In the genomic region with DNA sequence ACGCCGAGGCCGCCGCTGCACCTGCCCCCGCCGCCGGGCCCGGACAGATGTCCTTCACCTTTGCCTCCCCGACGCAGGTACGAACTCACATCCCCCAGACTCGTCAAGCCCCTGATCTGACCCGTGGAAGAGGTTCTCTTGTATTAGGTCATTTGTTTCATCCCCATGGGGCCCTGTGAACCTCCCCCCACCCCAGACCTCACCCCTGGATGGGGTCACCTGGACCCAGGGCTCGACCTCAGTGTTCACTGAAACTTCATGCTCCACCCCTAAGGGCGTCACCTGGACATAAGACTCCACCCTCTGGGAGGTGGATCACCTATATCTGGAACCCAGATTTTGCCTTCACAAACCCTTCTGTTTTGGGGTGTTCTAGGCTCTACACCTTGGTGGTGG, we compare ENCODE assay signal across 8 mouse cellular contexts. TPM values are rescaled to one million over a fixed set of nuclear protein-coding genes. Genes with fewer than 3 reads are reported as not detected.
DNase-seq lines count a peak whose midpoint lies in the region; ATAC-seq lines count a peak whose summit lies in the region.

No protein-coding gene starts in this region.

- peak overlapping the region; percentile 85 for H3K4me2 ChIP-seq in heart, embryonic 16.5 days (ENCODE audit: low read depth, low read length)
- peak overlapping the region; percentile 92 for H3K4me2 ChIP-seq in embryonic facial prominence, embryonic 13.5 days
- peak overlapping the region; percentile 92 for H3K4me2 ChIP-seq in kidney, embryonic 14.5 days (replicated peaks; ENCODE audit: low read depth, low read length)
- peak overlapping the region; percentile 81 for H3K4me2 ChIP-seq in midbrain, embryonic 12.5 days (replicated peaks)

- intact Hi-C loops in heart, postnatal 25 days (cut with DNase I): loop anchor here (2.0 to 10.0 kb wide), 2 partner anchors 26 to 288 kb away; partner anchors contain the start of gene Ptbp1

- peak overlapping the region; percentile 73 for H3K4me3 ChIP-seq in heart, embryonic 16.5 days (ENCODE audit: low read length)
- peak overlapping the region; percentile 70 for H3K4me3 ChIP-seq in embryonic facial prominence, embryonic 13.5 days
- H3K4me3 ChIP-seq in kidney, embryonic 14.5 days (ENCODE audit: low read length): peak overlapping the region; percentile 81
- peak overlapping the region; percentile 73 for H3K4me3 ChIP-seq in midbrain, embryonic 12.5 days

- H3K27ac ChIP-seq in heart, embryonic 16.5 days (ENCODE audit: low read length): peak overlapping the region; percentile 93
- peak overlapping the region; percentile 69 for H3K27ac ChIP-seq in embryonic facial prominence, embryonic 13.5 days
- peak overlapping the region; percentile 74 for H3K27ac ChIP-seq in kidney, embryonic 14.5 days (ENCODE audit: low read depth, low read length)
- peak overlapping the region; percentile 84 for H3K27ac ChIP-seq in midbrain, embryonic 12.5 days (replicated peaks)

- H3K9me3 ChIP-seq in heart, embryonic 16.5 days (replicated peaks; ENCODE audit: control insufficient read depth, low read length): no peaks in the 10 kb centered on the region
- no peaks in the 10 kb centered on the region for H3K9me3 ChIP-seq in embryonic facial prominence, embryonic 13.5 days
- H3K9me3 ChIP-seq in kidney, embryonic 14.5 days (ENCODE audit: control insufficient read depth, low read length): no peaks in the 10 kb centered on the region
- no peaks in the 10 kb centered on the region for H3K9me3 ChIP-seq in midbrain, embryonic 12.5 days

- H3K36me3 ChIP-seq in heart, embryonic 16.5 days (ENCODE audit: control insufficient read depth, insufficient read depth): peaks cover 28% of the 10 kb centered on the region
- peaks cover 39% of the 10 kb centered on the region for H3K36me3 ChIP-seq in embryonic facial prominence, embryonic 13.5 days
- peaks cover 33% of the 10 kb centered on the region for H3K36me3 ChIP-seq in kidney, embryonic 14.5 days (ENCODE audit: control insufficient read depth, insufficient read depth, low read length)
- H3K36me3 ChIP-seq in midbrain, embryonic 12.5 days: peaks cover 29% of the 10 kb centered on the region

- no peak for DNase-seq in heart, postnatal 25 days (ENCODE audit: low spot score)
- DNase-seq in yolk sac, embryonic 10.5 days (ENCODE audit: low spot score): no peak
- DNase-seq in cerebellum, postnatal 10 days: no peak
- no peak for DNase-seq in adrenal gland, adult 8-10 months

- peaks cover under 1% of the 10 kb centered on the region; the same call in 1 of the 2 replicates for H3K27me3 ChIP-seq in heart, embryonic 16.5 days (ENCODE audit: control insufficient read depth, insufficient read depth, low read length)
- H3K27me3 ChIP-seq in embryonic facial prominence, embryonic 13.5 days: peaks cover 8% of the 10 kb centered on the region
- 0 out of 2 replicates have a peak, but pooled peaks cover 6% of the 10 kb centered on the region for H3K27me3 ChIP-seq in kidney, embryonic 14.5 days (ENCODE audit: control insufficient read depth, insufficient read depth, low read length)
- H3K27me3 ChIP-seq in midbrain, embryonic 12.5 days: peaks cover 7% of the 10 kb centered on the region

- WGBS in heart, embryonic 16.5 days: 0% methylated on average over 15 of the region's 15 CpGs
- WGBS in embryonic facial prominence, embryonic 13.5 days: 0% methylated on average over 15 of the region's 15 CpGs
- 0% methylated on average over 15 of the region's 15 CpGs for WGBS in kidney, embryonic 14.5 days
- WGBS in midbrain, embryonic 12.5 days: 0% methylated on average over 15 of the region's 15 CpGs

- peaks cover 51% of the 10 kb centered on the region for H3K4me1 ChIP-seq in heart, embryonic 16.5 days (ENCODE audit: control insufficient read depth, insufficient read depth, low read length)
- peaks cover 63% of the 10 kb centered on the region for H3K4me1 ChIP-seq in embryonic facial prominence, embryonic 13.5 days
- peaks cover 43% of the 10 kb centered on the region for H3K4me1 ChIP-seq in kidney, embryonic 14.5 days (ENCODE audit: control insufficient read depth, insufficient read depth, low read length)
- H3K4me1 ChIP-seq in midbrain, embryonic 12.5 days: peaks cover 75% of the 10 kb centered on the region

- peak overlapping the region; percentile 99 for H3K9ac ChIP-seq in heart, embryonic 16.5 days (ENCODE audit: low read length)
- peak overlapping the region; percentile 91 for H3K9ac ChIP-seq in embryonic facial prominence, embryonic 13.5 days
- peak overlapping the region; percentile 90 for H3K9ac ChIP-seq in kidney, embryonic 14.5 days (ENCODE audit: low read depth, low read length)
- H3K9ac ChIP-seq in midbrain, embryonic 12.5 days (replicated peaks): peak overlapping the region; percentile 91

- ATAC-seq in heart, embryonic 16.5 days (replicated peaks; ENCODE audit: extremely low read depth, insufficient read depth, low FRiP score): 0 out of 2 replicates have a peak, but pooled peaks have one; percentile 3
- ATAC-seq in embryonic facial prominence, embryonic 13.5 days (ENCODE audit: insufficient number of reproducible peaks, insufficient read depth, low FRiP score, low TSS enrichment, low read depth): no peak
- peak; percentile 16 for ATAC-seq in kidney, embryonic 14.5 days (ENCODE audit: low FRiP score, low TSS enrichment)
- peak; percentile 3; the same call in 1 of the 2 replicates for ATAC-seq in midbrain, embryonic 12.5 days (ENCODE audit: low FRiP score, low read depth)

RNA-seq across cellular contexts. Expression of gene Cbarp, which starts 1.9 kb away (rescaled TPM):
- polyA plus RNA-seq in heart, embryonic 16.5 days (2015; fragmentation: Nextera tagmentation; extraction: Ambion mirVana): 2.5 TPM in 2 replicates
- 1 to 10 TPM; 2.4 to 3.1 TPM for total RNA-seq in heart, postnatal 25 days (2021)
- polyA plus RNA-seq in embryonic facial prominence, embryonic 13.5 days (2015; fragmentation: Nextera tagmentation; extraction: Ambion mirVana): 6.8 and 9.8 TPM in 2 replicates
- polyA plus RNA-seq in kidney, embryonic 14.5 days (2014; fragmentation: Nextera tagmentation; extraction: Ambion mirVana): 8.1 and 8.4 TPM in 2 replicates
- 19.3 and 20.0 TPM in 2 replicates for polyA plus RNA-seq in midbrain, embryonic 12.5 days (2016; fragmentation: Nextera tagmentation; extraction: Ambion mirVana)
- 10 to 100 TPM; 58.4 to 92.4 (median 81.9) TPM for total RNA-seq in adrenal gland, adult 8-10 months (2022)

RNA-seq across cellular contexts. Expression of gene Atp5d, which starts 4.1 kb away (rescaled TPM):
- 1,107 and 1,132 TPM in 2 replicates for polyA plus RNA-seq in heart, embryonic 16.5 days (2015; fragmentation: Nextera tagmentation; extraction: Ambion mirVana)
- total RNA-seq in heart, postnatal 25 days (2021): 1,000 to 10,000 TPM; 1,252 to 1,264 TPM
- 491 and 513 TPM in 2 replicates for polyA plus RNA-seq in embryonic facial prominence, embryonic 13.5 days (2015; fragmentation: Nextera tagmentation; extraction: Ambion mirVana)
- 519 and 582 TPM in 2 replicates for polyA plus RNA-seq in kidney, embryonic 14.5 days (2014; fragmentation: Nextera tagmentation; extraction: Ambion mirVana)
- polyA plus RNA-seq in midbrain, embryonic 12.5 days (2016; fragmentation: Nextera tagmentation; extraction: Ambion mirVana): 379 and 384 TPM in 2 replicates
- 100 to 1,000 TPM; 380 to 452 (median 425) TPM for total RNA-seq in adrenal gland, adult 8-10 months (2022)

RNA-seq across cellular contexts. Expression of gene Midn, which starts 5.5 kb away (rescaled TPM):
- 10.3 and 13.0 TPM in 2 replicates for polyA plus RNA-seq in heart, embryonic 16.5 days (2015; fragmentation: Nextera tagmentation; extraction: Ambion mirVana)
- 100 to 1,000 TPM in 1 of 2 experiments, 10 to 100 TPM in 1; 92.1 to 120 TPM for total RNA-seq in heart, postnatal 25 days (2021)
- polyA plus RNA-seq in embryonic facial prominence, embryonic 13.5 days (2015; fragmentation: Nextera tagmentation; extraction: Ambion mirVana): 21.2 and 25.7 TPM in 2 replicates
- polyA plus RNA-seq in kidney, embryonic 14.5 days (2014; fragmentation: Nextera tagmentation; extraction: Ambion mirVana): 42.3 and 46.2 TPM in 2 replicates
- polyA plus RNA-seq in midbrain, embryonic 12.5 days (2016; fragmentation: Nextera tagmentation; extraction: Ambion mirVana): 41.7 and 46.4 TPM in 2 replicates
- 100 to 1,000 TPM in 1 of 4 experiments, 10 to 100 TPM in 3; 56.4 to 145 (median 90.1) TPM for total RNA-seq in adrenal gland, adult 8-10 months (2022)

RNA-seq across cellular contexts. Expression of gene Cirbp, which starts 23.3 kb away (rescaled TPM):
- polyA plus RNA-seq in heart, embryonic 16.5 days (2015; fragmentation: Nextera tagmentation; extraction: Ambion mirVana): 85.3 and 87.6 TPM in 2 replicates
- 10 to 100 TPM; 31.7 to 43.1 TPM for total RNA-seq in heart, postnatal 25 days (2021)
- 142 and 162 TPM in 2 replicates for polyA plus RNA-seq in embryonic facial prominence, embryonic 13.5 days (2015; fragmentation: Nextera tagmentation; extraction: Ambion mirVana)
- 80.0 and 104 TPM in 2 replicates for polyA plus RNA-seq in kidney, embryonic 14.5 days (2014; fragmentation: Nextera tagmentation; extraction: Ambion mirVana)
- polyA plus RNA-seq in midbrain, embryonic 12.5 days (2016; fragmentation: Nextera tagmentation; extraction: Ambion mirVana): 227 and 233 TPM in 2 replicates
- total RNA-seq in adrenal gland, adult 8-10 months (2022): 100 to 1,000 TPM in 3 of 4 experiments, 10 to 100 TPM in 1; 44.2 to 234 (median 162) TPM

RNA-seq across cellular contexts. Expression of gene Stk11, which starts 26.9 kb away (rescaled TPM):
- 13.8 and 15.3 TPM in 2 replicates for polyA plus RNA-seq in heart, embryonic 16.5 days (2015; fragmentation: Nextera tagmentation; extraction: Ambion mirVana)
- total RNA-seq in heart, postnatal 25 days (2021): 100 to 1,000 TPM; 133 to 138 TPM
- polyA plus RNA-seq in embryonic facial prominence, embryonic 13.5 days (2015; fragmentation: Nextera tagmentation; extraction: Ambion mirVana): 18.5 and 19.0 TPM in 2 replicates
- 26.6 and 42.0 TPM in 2 replicates for polyA plus RNA-seq in kidney, embryonic 14.5 days (2014; fragmentation: Nextera tagmentation; extraction: Ambion mirVana)
- 16.7 and 20.3 TPM in 2 replicates for polyA plus RNA-seq in midbrain, embryonic 12.5 days (2016; fragmentation: Nextera tagmentation; extraction: Ambion mirVana)
- 100 to 1,000 TPM; 127 to 146 (median 143) TPM for total RNA-seq in adrenal gland, adult 8-10 months (2022)
